ENCODE assay signal across 10 mouse cellular contexts in the genomic region with DNA sequence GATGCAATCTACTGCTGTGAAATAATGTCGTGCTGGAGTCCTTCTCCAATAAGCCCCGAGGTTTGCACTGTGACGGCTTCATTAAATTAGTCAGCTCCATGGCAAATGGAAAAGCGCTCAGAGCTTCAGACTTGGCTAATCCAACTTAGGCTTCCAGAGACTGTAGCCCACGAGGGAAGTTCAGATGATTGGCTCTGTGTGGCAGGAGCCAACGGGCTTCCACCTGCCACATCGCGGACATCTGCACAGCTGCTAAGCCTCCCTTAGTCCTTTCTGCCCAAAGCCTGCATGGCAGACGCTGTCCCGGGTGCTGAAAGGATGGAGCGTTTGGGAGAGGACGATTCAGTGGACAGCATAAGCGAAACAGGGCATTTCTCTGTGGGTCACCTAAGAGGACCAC.
DNase-seq lines count a peak whose midpoint lies in the region; ATAC-seq lines count a peak whose summit lies in the region.
"Had no signal": no experiment of that assay in that cellular context is flagged by ENCODE, and none has a peak within 500 bp of the region (broad histone marks: within the 10 kb centered on the region; RNA-seq: fewer than 3 reads in every experiment).

No protein-coding gene starts in this region.

- ATAC-seq in hindbrain, embryonic 11.5 days (ENCODE audit: low FRiP score), result no peak
- ATAC-seq in midbrain, embryonic 16.5 days, result 0 out of 2 replicates have a peak, but pooled peaks have one; percentile 34
- no peak for ATAC-seq in intestine, embryonic 15.5 days

- H3K27me3 ChIP-seq in hindbrain, embryonic 11.5 days (ENCODE audit: control insufficient read depth, insufficient read depth, low read length), result no peaks in the 10 kb centered on the region
- no peaks in the 10 kb centered on the region for H3K27me3 ChIP-seq in midbrain, embryonic 16.5 days (ENCODE audit: control insufficient read depth, insufficient read depth, low read depth, low read length)
- H3K27me3 ChIP-seq in intestine, embryonic 15.5 days (replicated peaks), result no peaks in the 10 kb centered on the region
- H3K27me3 ChIP-seq: liver, embryonic 15.5 days had no signal

- no peak overlapping the region for H3K4me3 ChIP-seq in hindbrain, embryonic 11.5 days (ENCODE audit: low read depth, low read length)
- H3K4me3 ChIP-seq in midbrain, embryonic 16.5 days (ENCODE audit: low read depth, low read length), result no peak overlapping the region
- no peak overlapping the region for H3K4me3 ChIP-seq in intestine, embryonic 15.5 days (replicated peaks)
- H3K4me3 ChIP-seq: embryonic facial prominence, embryonic 15.5 days; liver, embryonic 15.5 days had no signal

- no peaks in the 10 kb centered on the region for H3K4me1 ChIP-seq in hindbrain, embryonic 11.5 days (replicated peaks; ENCODE audit: control insufficient read depth, insufficient read depth, low read length)
- peaks cover 19% of the 10 kb centered on the region for H3K4me1 ChIP-seq in midbrain, embryonic 16.5 days (ENCODE audit: control insufficient read depth, insufficient read depth, low read length)
- H3K4me1 ChIP-seq in intestine, embryonic 15.5 days (replicated peaks), result no peaks in the 10 kb centered on the region
- H3K4me1 ChIP-seq: embryonic facial prominence, embryonic 15.5 days; liver, embryonic 15.5 days had no signal

- no peaks in the 10 kb centered on the region for H3K9me3 ChIP-seq in hindbrain, embryonic 11.5 days (ENCODE audit: control insufficient read depth, low read length)
- no peaks in the 10 kb centered on the region for H3K9me3 ChIP-seq in midbrain, embryonic 16.5 days (replicated peaks; ENCODE audit: control insufficient read depth, low read length, poor library complexity, severe bottlenecking)
- H3K9me3 ChIP-seq in intestine, embryonic 15.5 days, result no peaks in the 10 kb centered on the region
- H3K9me3 ChIP-seq: embryonic facial prominence, embryonic 15.5 days; liver, embryonic 15.5 days had no signal

- no peak overlapping the region for H3K4me2 ChIP-seq in hindbrain, embryonic 11.5 days (replicated peaks; ENCODE audit: low read depth, low read length)
- peak overlapping the region; percentile 33 for H3K4me2 ChIP-seq in midbrain, embryonic 16.5 days (ENCODE audit: low read length)
- H3K4me2 ChIP-seq in intestine, embryonic 15.5 days (replicated peaks), result no peak overlapping the region
- H3K4me2 ChIP-seq: embryonic facial prominence, embryonic 15.5 days; liver, embryonic 15.5 days had no signal

- 0 out of 2 replicates have a peak overlapping the region, but pooled peaks have one; percentile 10 for H3K27ac ChIP-seq in hindbrain, embryonic 11.5 days (ENCODE audit: low read depth, low read length)
- peak overlapping the region; percentile 51 for H3K27ac ChIP-seq in midbrain, embryonic 16.5 days (ENCODE audit: low read length)
- H3K27ac ChIP-seq in intestine, embryonic 15.5 days, result no peak overlapping the region
- H3K27ac ChIP-seq: embryonic facial prominence, embryonic 15.5 days; liver, embryonic 15.5 days had no signal

- no peak overlapping the region for H3K9ac ChIP-seq in hindbrain, embryonic 11.5 days (ENCODE audit: low read depth, low read length)
- no peak overlapping the region for H3K9ac ChIP-seq in midbrain, embryonic 16.5 days (ENCODE audit: low read depth, low read length)
- H3K9ac ChIP-seq in intestine, embryonic 15.5 days, result no peak overlapping the region
- H3K9ac ChIP-seq: embryonic facial prominence, embryonic 15.5 days; liver, embryonic 15.5 days had no signal

- peak; percentile 19 to 62 for DNase-seq in adrenal gland, adult (ENCODE audit: inconsistent age in 2 of 2, low spot score in 1 of 2)
- no peak for DNase-seq in adrenal gland, adult 8-10 months
- peak; percentile 21 for DNase-seq in thymus, postnatal 4 days
- DNase-seq in thymus, adult 18-20 months, result no peak
- peak; percentile 73 for DNase-seq in hindbrain, embryonic 11.5 days (ENCODE audit: low spot score)
- no peak for DNase-seq in frontal cortex, adult 2 months (ENCODE audit: extremely low spot score in 1 of 2, low spot score in 1 of 2)

- WGBS in hindbrain, embryonic 11.5 days, result 27% methylated on average over 13 of the region's 13 CpGs
- WGBS in midbrain, embryonic 16.5 days, result 14% methylated on average over 13 of the region's 13 CpGs
- WGBS in intestine, embryonic 15.5 days, result 22% methylated on average over 13 of the region's 13 CpGs

- H3K36me3 ChIP-seq in hindbrain, embryonic 11.5 days (ENCODE audit: control insufficient read depth, insufficient read depth, low read length), result no peaks in the 10 kb centered on the region
- no peaks in the 10 kb centered on the region for H3K36me3 ChIP-seq in midbrain, embryonic 16.5 days (ENCODE audit: control insufficient read depth, insufficient read depth, low read length)
- H3K36me3 ChIP-seq in intestine, embryonic 15.5 days, result no peaks in the 10 kb centered on the region
- H3K36me3 ChIP-seq: embryonic facial prominence, embryonic 15.5 days; liver, embryonic 15.5 days had no signal

Comparison
In these comparisons a context has a peak if more than half of its experiments do, and no peak if none do; other contexts are left out.
1. DNase-seq: peak in adrenal gland, adult (2 of 2), thymus, postnatal 4 days (single experiment) and hindbrain, embryonic 11.5 days (single experiment); none in adrenal gland, adult 8-10 months (single experiment), thymus, adult 18-20 months (0 of 2) and frontal cortex, adult 2 months (0 of 2).